In genomic region chr1:86111779-86112178, GRCm38 (mm10) we compare ENCODE assay signal across 10 mouse cellular contexts. TPM values are rescaled to one million over a fixed set of nuclear protein-coding genes. Genes with fewer than 3 reads are reported as not detected.
DNase-seq lines count a peak whose midpoint lies in the region; TF ChIP-seq lines count a peak whose summit lies in the region.
"Had no signal": no experiment of that assay in that cellular context is flagged by ENCODE, and none has a peak within 500 bp of the region (broad histone marks: within the 10 kb centered on the region; RNA-seq: fewer than 3 reads in every experiment).

Gene Htr2b, minus strand, starts transcription at chr1:86111970.

- H3K79me2 ChIP-seq in myocyte (ENCODE audit: control insufficient read depth, insufficient read depth): peaks cover 22% of the 10 kb centered on the region

- peaks cover 12% of the 10 kb centered on the region for H3K36me3 ChIP-seq in myocyte (ENCODE audit: control insufficient read depth, insufficient read depth)

- H3K4me2 ChIP-seq in myocyte (ENCODE audit: low read depth): peak within 1 kb of the TSS; percentile 54
- H3K4me2 ChIP-seq: liver, embryonic 13.5 days had no signal

- no peaks in the 10 kb centered on the region for H3K27me3 ChIP-seq in myocyte (ENCODE audit: control insufficient read depth, insufficient read depth, insufficient read length)
- H3K27me3 ChIP-seq: liver, embryonic 13.5 days had no signal

- H3ac ChIP-seq in myocyte (ENCODE audit: control insufficient read depth, insufficient read length): no peak within 1 kb of the TSS

- no peak for TF ChIP-seq POLR2A in myocyte (IDR thresholded peaks at IDR 0.05; ENCODE audit: insufficient read length, low read depth)

- intact Hi-C loops in heart, postnatal 10 days (cut with DNase I): no loop called here

- peak within 1 kb of the TSS; percentile 11 for H3K27ac ChIP-seq in layer of hippocampus, adult 2 months
- H3K27ac ChIP-seq: liver, embryonic 13.5 days had no signal

- DNase-seq in embryo, embryonic 11 days: peak; percentile 10
- DNase-seq in embryo, embryonic 10 days (ENCODE audit: low spot score): no peak
- peak; percentile 34 for DNase-seq in adrenal gland, postnatal 14 days
- peak; percentile 69 to 75 for DNase-seq in heart, postnatal 10 days
- peak; percentile 38 to 75 for DNase-seq in layer of hippocampus, adult 2 months (ENCODE audit: low spot score in 2 of 2)
- DNase-seq in c-Kit-positive CD71-positive TER-119-positive erythroid progenitor cells, embryonic 14.5 days (ENCODE audit: low spot score): no peak
- DNase-seq in spleen, adult 12 weeks (ENCODE audit: low spot score): no peak
- DNase-seq: liver, embryonic 13.5 days had no signal

- H3K4me3 ChIP-seq in layer of hippocampus, adult 2 months: no peak within 1 kb of the TSS
- no peak within 1 kb of the TSS for H3K4me3 ChIP-seq in myocyte
- H3K4me3 ChIP-seq: erythroblast, embryonic 14.5 days; liver, embryonic 13.5 days had no signal

- peak; percentile 42; the same call in 1 of the 2 replicates for TF ChIP-seq CTCF in layer of hippocampus, adult 2 months (conservative IDR thresholded peaks at IDR 0.05)

TF ChIP-seq in myocyte, 11 proteins besides CTCF, POLR2A, EP300 and RAD21:
- TF ChIP-seq REST (IDR thresholded peaks at IDR 0.05; ENCODE audit: insufficient read depth, insufficient read length): no peak
- TF ChIP-seq MYOG (IDR thresholded peaks at IDR 0.05; ENCODE audit: control insufficient read depth in 1 of 3, insufficient read depth in 1 of 3, insufficient read length in 2 of 3, low read depth in 2 of 3): peak; percentile 66 to 92 (median 82)
- TF ChIP-seq MYOD1 (IDR thresholded peaks at IDR 0.05; ENCODE audit: control insufficient read depth in 1 of 3, insufficient read length in 2 of 3, low read depth in 2 of 3): peak; percentile 42 to 83 (median 68)
- TF ChIP-seq TCF12 (IDR thresholded peaks at IDR 0.05; ENCODE audit: insufficient read depth, poor library complexity, severe bottlenecking): peak; percentile 2

RNA-seq across cellular contexts. Expression of gene Htr2b, which starts in this region (rescaled TPM):
- not detected in 2 replicates for total RNA-seq in adrenal gland, postnatal 14 days (2021)
- total RNA-seq in heart, postnatal 10 days (2021): under 1 TPM in 1 of 2 experiments, not detected in 1; 0.35 TPM
- not detected for total RNA-seq in layer of hippocampus, adult 2 months (2021)
- polyA plus RNA-seq in myocyte (2012; fragmentation: generic; extraction: Trizol): 2.3 TPM
- polyA plus RNA-seq: erythroblast, embryonic 14.5 days had no signal

Comparison
In these comparisons a context has a peak if more than half of its experiments do, and no peak if none do; other contexts are left out.
1. Peak in DNase-seq in adrenal gland, postnatal 14 days; RNA of the gene not detected or under 1 TPM.
2. Peak in DNase-seq in heart, postnatal 10 days; RNA of the gene not detected or under 1 TPM.
3. Peak in DNase-seq and H3K27ac ChIP-seq in layer of hippocampus, adult 2 months; RNA of the gene not detected or under 1 TPM.